Mouse (Mus musculus) ES-E14 (cell line): Measurements from ENCODE around the gene Myrfl.

Experiments
- CHD2 ChIP-seq: IDR thresholded peaks from 2 replicates; pipeline ENCODE4 v1.6.1; 2014; ENCODE audit warnings: mild to moderate bottlenecking, low read depth, low read length, inconsistent platforms
- HCFC1 ChIP-seq: IDR thresholded peaks from 2 replicates; pipeline ENCODE4 v1.6.1; 2012; ENCODE audit warnings: low read length, inconsistent platforms, borderline replicate concordance; ENCODE audit not compliant: insufficient read depth
- ZNF384 ChIP-seq: IDR thresholded peaks from 2 replicates; pipeline ENCODE4 v1.6.1; 2012; ENCODE audit warnings: low read depth, low read length, inconsistent platforms

DNA sequence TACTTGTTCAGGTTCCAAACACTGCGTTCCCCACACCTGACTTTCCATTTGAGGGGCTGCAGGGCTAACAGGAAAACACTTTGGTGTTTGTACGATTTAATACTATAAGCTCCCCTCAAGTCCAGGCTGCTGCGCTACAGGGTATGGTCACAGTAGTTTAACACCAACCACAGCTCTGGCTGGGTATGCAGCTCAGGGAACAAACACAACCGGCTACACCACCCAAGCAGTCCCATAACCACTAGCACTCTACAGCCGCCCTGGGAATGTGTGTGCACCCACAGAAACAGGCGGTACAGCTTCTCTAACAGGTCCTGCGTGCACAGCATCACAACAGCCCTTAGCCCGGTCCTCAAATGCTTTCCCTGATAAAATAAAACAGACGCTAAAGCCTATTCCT, 16.1 kb upstream of the Myrfl start:
- TF ChIP-seq CHD2 (no peak), HCFC1 (no peak), ZNF384 (no peak)
